Mouse (Mus musculus) T-helper 2 cell (primary cell): Measurements from ENCODE around the gene Ttn.

Experiments used
- in situ Hi-C: fragments of 300-600 bp; cut with MboI, MseI; formaldehyde crosslinking; loops from one replicate; pipeline ENCODE4 v1.15.1; 2025; ENCODE audit warnings: high pct_unique_total_duplicates

The Ttn gene

DNA sequence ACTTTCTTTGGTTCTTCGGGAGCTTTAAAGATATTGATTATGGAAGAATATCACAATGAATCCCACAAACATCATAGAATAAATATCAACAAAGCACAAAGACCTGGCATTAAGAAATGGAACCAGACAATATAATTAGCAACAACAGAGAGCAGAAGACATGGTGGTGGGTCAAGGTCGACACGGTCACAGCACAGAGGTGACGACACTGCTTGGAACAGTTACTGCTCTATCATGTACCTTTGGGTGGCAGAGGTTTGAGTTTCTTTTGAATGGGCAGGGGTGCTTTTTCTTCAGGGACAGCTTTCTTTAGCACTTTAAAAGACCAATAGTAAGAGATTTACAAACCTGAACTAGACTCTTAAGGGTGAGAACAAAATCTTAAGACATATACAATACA lies 132.3 kb downstream of the Ttn start:
- in situ Hi-C loops: no loop called here

- in situ Hi-C loops: no loop called here
Observed at GRCm38 (mm10) chr2:76843162-76843561, 139.2 kb downstream of the Ttn start.

DNA sequence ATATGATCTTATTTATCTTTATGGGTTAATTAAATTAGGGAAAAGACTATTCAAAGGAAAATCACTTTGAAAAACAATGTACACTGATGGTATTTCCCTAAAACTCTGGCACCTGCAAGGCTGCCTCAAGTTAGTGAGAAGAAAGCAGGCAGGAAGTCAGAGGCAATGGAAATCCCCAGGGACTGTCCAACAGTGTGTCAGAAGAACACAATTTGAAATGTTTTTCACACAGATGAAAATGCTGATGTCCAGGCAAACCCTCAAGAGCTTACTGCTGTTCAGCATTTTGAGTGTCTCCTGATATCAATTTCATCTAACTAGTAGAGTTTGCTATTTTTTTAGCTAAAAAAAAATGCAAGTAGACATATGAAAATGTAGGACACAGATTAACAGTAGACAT lies 161.9 kb downstream of the Ttn start:
- in situ Hi-C loops: no loop called here

- in situ Hi-C loops: no loop called here
Observed at GRCm38 (mm10) chr2:76817796-76818195, 164.6 kb downstream of the Ttn start.

DNA sequence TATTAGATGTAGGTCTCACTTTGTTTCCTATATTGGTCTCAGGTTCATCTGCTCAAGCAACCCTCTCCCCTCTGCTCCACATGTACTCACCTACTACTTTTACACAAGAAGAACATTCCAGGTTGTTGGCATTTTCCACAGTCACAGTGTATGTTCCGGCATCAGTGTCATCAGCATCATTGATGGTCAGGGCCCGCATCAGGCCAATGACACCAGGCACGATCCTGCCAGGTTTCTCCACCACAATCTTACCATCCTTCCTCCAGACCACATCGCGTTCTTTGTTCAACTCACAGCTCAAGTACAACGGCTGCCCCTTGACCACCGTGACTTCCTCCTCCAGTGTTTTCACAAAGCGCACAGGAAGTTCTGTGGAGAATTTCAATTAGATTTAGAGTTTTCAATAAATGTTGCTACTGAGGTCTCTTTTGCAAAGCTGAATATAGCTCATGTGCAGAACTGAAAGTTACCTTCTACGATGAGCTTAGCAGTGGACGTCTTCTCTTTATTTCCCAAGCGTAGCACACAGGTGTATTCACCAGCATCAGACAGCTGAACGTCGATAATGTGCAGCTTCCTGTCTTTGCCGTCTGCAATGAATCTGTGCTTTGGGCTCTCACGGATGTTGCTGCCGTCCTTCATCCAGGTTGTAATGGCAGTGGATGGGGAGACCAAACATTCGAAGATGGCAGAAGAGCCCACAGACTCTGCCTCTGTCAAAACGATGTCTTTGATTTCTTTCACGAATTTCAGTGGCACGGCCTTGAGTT lies 168.1 kb downstream of the Ttn start:
- in situ Hi-C loops: no loop called here

DNA sequence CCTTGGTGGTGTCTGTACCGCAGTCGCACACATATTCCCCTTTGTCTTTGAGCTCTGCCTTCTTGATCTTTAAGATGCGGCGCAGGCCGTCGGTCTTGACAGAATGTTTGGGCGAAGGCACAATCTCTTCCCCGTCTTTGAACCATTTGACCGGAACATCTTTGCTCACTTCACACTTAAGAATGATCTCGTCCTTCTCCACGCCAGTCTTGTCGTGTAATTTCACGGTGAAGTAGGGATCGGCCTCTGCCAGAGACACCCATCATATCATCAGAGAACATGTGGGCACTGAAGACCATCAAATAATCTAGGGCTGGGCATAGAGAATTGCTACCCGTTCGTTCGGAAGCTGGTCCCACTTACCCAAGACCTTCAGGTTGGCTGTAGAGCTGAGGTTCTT lies 171.2 kb downstream of the Ttn start:
- in situ Hi-C loops: no loop called here

GRCm38 (mm10) chr2:76808334-76808733 lies 174.0 kb downstream of the Ttn start:
- in situ Hi-C loops: no loop called here

DNA sequence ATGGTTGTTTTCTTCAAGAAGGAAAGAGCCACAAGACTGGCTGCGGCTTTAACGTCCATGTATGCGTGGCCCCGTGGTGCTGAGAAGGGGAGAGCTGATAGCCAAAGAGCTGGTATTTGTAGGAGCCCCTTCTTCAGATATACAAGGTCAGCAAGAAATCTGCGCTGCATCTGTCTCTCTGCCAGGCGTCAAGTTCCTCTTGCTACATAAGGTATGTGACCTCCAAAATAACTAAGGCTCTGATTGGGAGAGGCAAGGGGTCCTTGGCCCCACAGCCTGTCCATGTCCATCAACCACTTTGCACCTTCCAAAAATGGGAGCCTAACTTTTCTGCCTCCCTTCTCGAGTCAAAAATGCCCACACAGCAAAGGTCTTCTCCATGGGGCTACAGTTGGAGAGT lies 175.1 kb downstream of the Ttn start:
- in situ Hi-C loops: no loop called here

DNA sequence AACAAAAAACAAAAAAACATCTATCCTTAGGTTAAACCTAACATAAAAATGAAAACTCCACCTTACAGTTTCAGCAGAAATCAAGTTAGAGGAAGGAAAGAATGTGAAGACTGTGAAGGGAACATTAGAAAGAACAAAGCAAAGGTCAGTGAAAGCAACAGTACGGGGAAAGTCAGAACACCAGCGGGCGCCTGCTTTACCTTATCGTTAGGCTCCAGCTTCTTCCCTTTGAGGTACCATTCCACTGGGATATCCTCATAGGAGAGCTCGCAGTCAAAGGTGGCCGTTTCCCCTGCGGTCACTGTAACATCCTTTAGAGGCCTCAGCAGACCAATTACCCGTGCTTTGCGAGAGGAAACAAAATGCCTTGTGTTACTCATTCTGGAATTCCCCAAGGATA lies 175.5 kb downstream of the Ttn start:
- in situ Hi-C loops: no loop called here

DNA sequence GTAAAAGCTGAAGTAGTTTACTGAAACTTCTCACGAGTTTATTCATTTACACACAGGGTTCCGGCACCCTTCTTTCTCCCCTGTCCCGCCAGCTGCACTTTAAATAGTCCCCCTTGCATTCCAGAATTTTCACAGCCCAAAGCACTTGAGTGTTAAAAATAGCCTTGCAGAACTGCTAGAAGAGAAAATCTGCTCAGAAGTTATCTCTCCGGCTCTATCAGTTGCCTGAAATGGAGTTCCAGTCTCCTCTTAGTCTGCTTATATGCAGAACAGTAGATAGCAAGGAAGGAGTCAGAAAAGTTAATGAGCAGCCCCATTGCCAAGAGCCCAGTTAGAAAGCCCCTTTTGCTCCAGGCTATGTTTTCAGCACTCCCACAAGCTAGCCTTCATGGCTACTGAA lies 176.0 kb downstream of the Ttn start:
- in situ Hi-C loops: no loop called here

GRCm38 (mm10) chr2:76805191-76805892 lies 177.0 kb downstream of the Ttn start:
- in situ Hi-C loops: no loop called here

DNA sequence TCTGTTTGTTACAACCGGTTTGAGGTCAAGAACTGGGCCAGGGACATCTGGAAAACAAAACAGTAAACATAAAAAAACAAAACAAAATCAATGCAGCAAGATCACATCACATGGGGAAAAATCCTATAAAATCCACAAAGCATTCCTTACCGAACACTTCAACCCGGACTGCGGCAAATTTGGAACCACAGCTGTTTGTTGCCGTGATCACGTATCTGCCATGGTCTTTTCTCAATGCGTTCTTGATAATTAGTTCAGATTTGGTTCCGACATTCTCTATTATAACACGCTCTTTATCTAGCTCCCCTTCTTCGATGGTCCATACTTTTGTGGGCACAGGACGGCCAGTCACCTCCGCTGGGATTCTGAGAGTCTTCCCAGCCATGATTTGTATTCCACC lies 198.2 kb downstream of the Ttn start:
- in situ Hi-C loops: no loop called here

DNA sequence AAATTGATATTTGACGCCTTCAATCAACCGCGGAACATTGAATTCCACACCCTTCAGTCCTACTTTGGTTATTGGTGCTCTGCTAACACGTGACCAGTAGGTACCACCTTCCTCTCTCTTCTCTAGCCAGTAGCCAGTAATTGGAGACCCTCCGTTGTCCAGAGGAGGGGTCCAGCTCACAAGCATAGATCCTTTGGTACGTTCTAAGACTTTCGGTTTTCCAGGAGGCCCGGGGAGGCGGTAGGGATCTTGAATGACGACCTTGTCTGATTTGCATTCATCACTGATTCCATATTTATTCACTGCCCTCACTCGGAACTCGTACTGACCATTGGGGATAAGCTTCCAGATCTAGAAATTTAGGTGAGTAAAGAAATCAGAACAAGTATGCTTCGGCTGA lies 201.6 kb downstream of the Ttn start:
- in situ Hi-C loops: no loop called here

DNA sequence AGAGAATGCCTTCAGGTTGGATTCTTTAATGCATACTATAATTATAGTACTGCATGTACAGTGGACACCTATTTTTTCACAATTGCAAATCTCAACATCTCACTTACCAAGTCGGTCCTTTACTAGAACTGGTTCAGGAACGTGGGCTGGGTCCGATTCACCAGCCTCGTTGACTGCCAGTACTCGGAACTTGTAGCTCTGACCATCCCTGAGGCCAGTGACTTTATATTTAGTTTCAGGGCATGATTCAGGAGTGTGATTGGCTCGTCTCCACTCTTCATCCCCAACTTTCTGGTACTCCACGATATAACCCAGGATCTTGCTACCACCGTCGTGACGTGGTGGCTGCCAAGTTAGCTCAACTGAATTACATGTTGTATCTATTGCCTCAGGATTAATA lies 212.5 kb downstream of the Ttn start:
- in situ Hi-C loops: no loop called here

DNA sequence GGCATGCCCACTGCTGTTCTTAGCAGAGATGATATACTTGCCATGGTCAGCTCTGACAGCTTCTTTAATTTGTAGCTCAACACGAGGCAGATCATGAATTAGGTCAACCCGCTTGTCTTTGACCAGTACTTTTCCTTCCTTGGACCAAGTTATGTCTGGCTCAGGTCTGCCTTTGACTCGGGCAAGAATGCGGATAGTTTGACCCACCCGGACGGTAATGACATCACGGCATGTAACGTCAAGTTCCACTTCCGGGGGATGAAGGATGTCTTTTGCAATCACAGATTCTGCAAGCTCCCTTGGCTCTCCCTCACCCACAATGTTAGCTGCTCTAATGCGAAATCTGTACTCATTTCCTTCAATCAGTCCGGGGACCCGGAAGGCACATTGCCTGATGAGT lies 215.1 kb downstream of the Ttn start:
- in situ Hi-C loops: no loop called here

DNA sequence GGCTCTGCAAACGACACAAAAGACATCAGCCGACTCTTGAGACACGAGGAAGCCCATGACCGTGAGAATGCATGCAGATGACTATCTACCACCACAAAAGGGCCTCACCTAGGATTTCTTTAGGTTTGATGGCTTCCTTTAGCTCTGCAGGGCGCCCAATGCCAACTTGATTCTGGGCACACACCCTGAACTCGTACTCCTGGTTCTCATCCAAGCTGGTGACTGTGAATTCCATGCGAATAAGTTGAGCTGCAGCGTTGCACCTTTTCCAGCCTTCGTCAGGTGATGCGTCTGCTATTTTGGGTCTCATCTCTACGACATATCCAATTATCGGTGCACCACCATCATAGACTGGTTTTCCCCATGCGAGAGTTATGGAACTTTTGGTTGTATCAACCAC lies 217.8 kb downstream of the Ttn start:
- in situ Hi-C loops: no loop called here

GRCm38 (mm10) chr2:76762154-76762553 lies 220.2 kb downstream of the Ttn start:
- in situ Hi-C loops: no loop called here

- in situ Hi-C loops: no loop called here
Observed at GRCm38 (mm10) chr2:76756461-76756860, 225.9 kb downstream of the Ttn start.

DNA sequence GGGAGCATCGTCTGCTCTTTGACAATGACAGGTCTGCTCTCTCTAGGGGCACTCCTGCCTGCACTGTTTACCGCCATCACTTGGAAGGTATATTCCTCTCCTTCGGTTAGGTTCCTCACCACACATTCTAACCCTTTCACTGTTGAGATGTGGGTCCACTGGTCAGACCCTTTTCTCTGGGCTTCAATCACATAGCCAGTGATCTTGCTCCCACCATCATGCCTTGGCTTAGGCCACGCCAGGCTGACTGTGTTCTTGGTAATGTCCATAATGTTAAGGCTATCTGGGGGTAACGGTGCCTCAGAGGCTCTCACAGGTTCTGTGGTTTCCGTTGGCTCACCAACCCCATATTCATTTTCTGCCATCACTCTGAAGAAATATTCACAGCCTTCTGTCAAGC lies 230.4 kb downstream of the Ttn start:
- in situ Hi-C loops: no loop called here

- in situ Hi-C loops: loop anchor here (25.0 kb wide), 1 partner anchor 1113 kb away; no protein-coding TSS in a partner anchor
Observed at GRCm38 (mm10) chr2:76749341-76750110, 232.8 kb downstream of the Ttn start.

DNA sequence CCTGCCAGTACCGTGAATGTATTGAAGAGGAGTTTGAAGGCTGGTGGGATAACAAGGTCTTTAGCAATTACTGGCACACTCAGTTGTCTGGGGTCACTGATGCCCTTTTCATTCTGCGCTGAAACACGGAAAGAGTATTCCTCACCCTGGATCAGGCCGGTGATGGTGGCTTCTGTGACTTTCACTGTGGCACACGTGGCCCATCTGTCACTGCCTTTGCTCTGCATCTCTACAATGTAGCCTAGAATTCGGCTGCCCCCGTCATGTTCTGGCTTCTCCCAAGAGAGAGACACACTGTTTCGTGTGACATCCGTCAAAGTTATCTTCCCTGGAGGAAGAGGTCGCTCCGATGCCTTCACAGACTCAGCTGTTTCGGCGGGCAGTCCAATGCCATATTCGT lies 233.7 kb downstream of the Ttn start:
- in situ Hi-C loops: loop anchor here (25.0 kb wide), 1 partner anchor 1114 kb away; no protein-coding TSS in a partner anchor

GRCm38 (mm10) chr2:76719650-76720049 lies 262.7 kb downstream of the Ttn start:
- in situ Hi-C loops: loop anchor here (5.0 kb wide), 1 partner anchor 473 kb away; no protein-coding TSS in a partner anchor
